Mouse (Mus musculus) E14TG2a.4 (cell line): ENCODE results near the gene Atg4b.

Source experiments
- CTCF ChIP-seq: conservative IDR thresholded peaks from 2 replicates; pipeline ENCODE4 v1.5.1; 2014; ENCODE audit warnings: low read length
- POU5F1 ChIP-seq: IDR thresholded peaks from 2 replicates; pipeline ENCODE4 v1.6.1; 2014; ENCODE audit warnings: low read length, borderline replicate concordance

DNA sequence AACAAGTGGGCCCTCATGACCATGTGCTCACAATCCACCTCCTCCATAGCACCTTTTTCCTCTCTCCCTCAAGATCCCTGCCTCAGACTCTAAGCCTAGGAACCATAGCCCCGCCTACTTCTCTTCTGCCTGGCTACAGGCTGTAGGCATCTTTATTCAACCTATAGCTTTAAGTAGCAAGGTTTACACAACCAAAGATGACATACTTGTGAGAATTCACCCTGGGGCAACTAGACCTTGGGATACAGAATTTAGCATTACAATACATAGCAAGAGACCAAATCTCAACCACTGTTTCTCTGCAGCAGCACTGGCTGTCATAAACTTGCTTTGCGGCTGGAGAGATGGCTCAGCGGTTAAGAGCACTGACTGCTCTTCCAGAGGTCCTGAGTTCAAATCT, 58.7 kb downstream of the Atg4b start:
- TF ChIP-seq CTCF (no peak), POU5F1 (no peak)
